Mouse (Mus musculus) forebrain, embryonic 11.5 days (tissue): ENCODE measurements at regions not wholly inside any gene's neighbourhood (a gene's known extent, or its start where the extent isn't known, plus 50 kb on each side); places are given as distances from the start of the nearest gene placed in this dataset.

Experiments used
- ATAC-seq: fragments of 200-750 bp; cut with Nextera tagmentation; replicated peaks from 2 replicates; pipeline ENCODE4 v1.8.0; 2017; ENCODE audit warnings: moderate TSS enrichment; ENCODE audit not compliant: low FRiP score
- DNase-seq: peaks from one replicate; pipeline ENCODE4 v3.0.0-alpha.2; 2017; ENCODE audit warnings: low spot score
- H3K27ac ChIP-seq: fragments of 300-500 bp; sonication (generic); 2 replicates; pipeline ENCODE4 v1.5.1; 2014; ENCODE audit warnings: low read depth, low read length
- H3K27me3 ChIP-seq: fragments of 300-500 bp; sonication (generic); 2 replicates; pipeline ENCODE4 v1.6.1; 2014; ENCODE audit warnings: mild to moderate bottlenecking, low read length, mixed read lengths; ENCODE audit not compliant: control insufficient read depth, insufficient read depth
- H3K36me3 ChIP-seq: fragments of 300-500 bp; sonication (generic); 2 replicates; pipeline ENCODE4 v1.6.1; 2014; ENCODE audit warnings: mild to moderate bottlenecking, low read length, moderate library complexity, mixed read lengths; ENCODE audit not compliant: control insufficient read depth, insufficient read depth
- H3K4me1 ChIP-seq: fragments of 300-500 bp; sonication (generic); replicated peaks from 2 replicates; pipeline ENCODE4 v1.6.1; 2014; ENCODE audit warnings: low read length, mixed read lengths; ENCODE audit not compliant: control insufficient read depth, insufficient read depth
- H3K4me2 ChIP-seq: fragments of 300-500 bp; sonication (generic); 2 replicates; pipeline ENCODE4 v1.6.1; 2014; ENCODE audit warnings: low read depth, mild to moderate bottlenecking, low read length, moderate library complexity, mixed read lengths; ENCODE audit not compliant: severe bottlenecking
- H3K4me3 ChIP-seq: fragments of 300-500 bp; sonication (generic); 2 replicates; pipeline ENCODE4 v1.5.1; 2014; ENCODE audit warnings: low read depth, low read length
- H3K9ac ChIP-seq: fragments of 300-500 bp; sonication (generic); 2 replicates; pipeline ENCODE4 v1.6.1; 2014; ENCODE audit warnings: low read length
- H3K9me3 ChIP-seq: fragments of 300-500 bp; sonication (generic); 2 replicates; pipeline ENCODE4 v1.6.1; 2016; ENCODE audit warnings: low read length, mixed read lengths; ENCODE audit not compliant: control insufficient read depth
- WGBS: fragments of 180-500 bp; shearing (Covaris S2); extraction: QIAGEN DNeasy Blood & Tissue Kit; methylation state at CpG from one replicate; pipeline ENCODE4 v1.1.7; 2014; 5-methylcytosine and 5-hydroxymethylcytosine counted together

GRCm38 (mm10) chr13:39334874-39335273 is 374.2 kb upstream of the Slc35b3 start:
- Histone ChIP-seq H3K27ac (no peak overlapping the region), H3K36me3 (no peaks in the 10 kb centered on the region), H3K4me3 (no peak overlapping the region), H3K4me2 (no peak overlapping the region), H3K27me3 (no peaks in the 10 kb centered on the region), H3K4me1 (no peaks in the 10 kb centered on the region), H3K9ac (no peak overlapping the region), H3K9me3 (no peaks in the 10 kb centered on the region)
- DNase-seq (no peak), ATAC-seq (no peak)
- WGBS: 73% methylated on average over 7 of the region's 7 CpGs

- 90% methylated on average over 3 of the region's 3 CpGs for WGBS
- DNase-seq (no peak), ATAC-seq (no peak)
- no peaks in the 10 kb centered on the region for H3K9me3 ChIP-seq
- H3K36me3 ChIP-seq: no peaks in the 10 kb centered on the region
- no peak overlapping the region for H3K4me2 ChIP-seq
- H3K4me1 ChIP-seq: no peaks in the 10 kb centered on the region
- H3K27me3 ChIP-seq: no peaks in the 10 kb centered on the region
- no peak overlapping the region for H3K9ac ChIP-seq
- no peak overlapping the region for H3K4me3 ChIP-seq
- H3K27ac ChIP-seq: no peak overlapping the region
Observed at GRCm38 (mm10) chr13:39329794-39330193, 369.1 kb upstream of the Slc35b3 start.

DNA sequence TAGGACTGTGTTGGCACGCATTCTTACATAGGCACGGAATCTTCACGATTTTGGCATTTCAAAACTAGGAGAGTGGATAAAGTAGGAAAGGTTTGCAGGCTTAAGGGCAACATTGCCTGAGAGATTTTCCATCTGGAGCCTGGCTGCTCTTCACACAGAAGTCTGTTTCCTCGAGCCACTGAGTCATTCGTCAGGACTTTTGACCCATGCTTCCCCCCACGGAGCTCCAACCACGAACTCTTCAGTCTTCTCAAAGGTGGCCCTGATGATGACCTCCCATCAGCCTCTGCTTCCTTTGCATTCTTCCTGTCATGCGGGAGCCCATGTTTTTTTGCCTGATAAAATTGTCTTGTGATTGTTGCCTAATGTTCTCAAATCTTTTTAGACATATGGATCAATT is 365.5 kb upstream of the Slc35b3 start:
- H3K4me2 ChIP-seq: no peak overlapping the region
- H3K4me1 ChIP-seq: no peaks in the 10 kb centered on the region
- no peaks in the 10 kb centered on the region for H3K27me3 ChIP-seq
- no peak overlapping the region for H3K4me3 ChIP-seq
- H3K9me3 ChIP-seq: no peaks in the 10 kb centered on the region
- H3K9ac ChIP-seq: no peak overlapping the region
- ATAC-seq: no peak
- WGBS: 86% methylated on average over 8 of the region's 8 CpGs
- no peak for DNase-seq
- H3K36me3 ChIP-seq: no peaks in the 10 kb centered on the region
- H3K27ac ChIP-seq: no peak overlapping the region

DNA sequence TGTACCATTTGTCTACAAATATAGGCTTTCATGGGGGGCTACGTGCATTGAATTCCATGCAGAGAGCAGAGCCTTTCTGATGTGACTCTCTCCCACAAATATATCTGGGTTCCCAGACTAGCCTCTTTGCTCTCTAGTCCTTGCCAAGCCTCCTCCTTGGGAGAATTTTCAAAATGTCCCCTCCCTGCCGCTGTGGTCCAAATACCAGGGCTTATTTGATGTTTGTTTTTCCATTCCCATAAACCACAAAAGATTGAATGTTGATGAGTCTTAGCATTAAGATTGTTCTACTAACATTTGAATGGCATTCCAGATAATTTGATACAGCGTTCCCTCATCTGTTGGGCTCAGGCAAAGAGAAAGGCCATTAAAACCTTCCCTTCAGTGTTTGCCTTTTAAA is 360.4 kb upstream of the Slc35b3 start:
- 94% methylated on average over 3 of the region's 3 CpGs for WGBS
- Histone ChIP-seq H3K27ac (no peak overlapping the region), H3K4me1 (no peaks in the 10 kb centered on the region), H3K4me2 (no peak overlapping the region), H3K27me3 (no peaks in the 10 kb centered on the region), H3K9me3 (no peaks in the 10 kb centered on the region), H3K4me3 (no peak overlapping the region), H3K9ac (no peak overlapping the region), H3K36me3 (no peaks in the 10 kb centered on the region)
- ATAC-seq (no peak), DNase-seq (no peak)

DNA sequence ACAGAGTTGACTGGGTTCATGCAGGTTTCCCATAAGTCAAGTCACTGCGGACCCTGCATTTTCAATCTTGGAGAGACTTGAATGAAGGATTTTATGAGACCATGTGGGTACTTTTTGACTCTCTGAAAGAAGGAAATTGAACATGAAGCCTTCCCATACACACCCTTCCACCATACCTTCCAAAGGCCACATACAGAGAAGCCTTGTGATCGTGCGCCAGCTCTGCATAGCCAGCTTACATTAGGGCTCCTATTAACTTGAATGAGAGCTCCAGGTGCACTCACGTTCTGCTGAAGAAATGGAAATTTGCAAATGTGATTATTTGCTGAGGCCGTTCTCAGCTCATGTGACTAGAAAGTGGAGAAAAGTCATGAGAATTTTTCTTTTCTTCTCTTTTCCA is 349.1 kb upstream of the Slc35b3 start:
- Histone ChIP-seq H3K9me3 (no peaks in the 10 kb centered on the region), H3K27me3 (no peaks in the 10 kb centered on the region), H3K27ac (no peak overlapping the region), H3K4me1 (no peaks in the 10 kb centered on the region), H3K9ac (no peak overlapping the region), H3K4me3 (no peak overlapping the region), H3K36me3 (no peaks in the 10 kb centered on the region), H3K4me2 (no peak overlapping the region)
- ATAC-seq (no peak), DNase-seq (no peak)
- 95% methylated on average over 5 of the region's 5 CpGs for WGBS

- Histone ChIP-seq H3K36me3 (no peaks in the 10 kb centered on the region), H3K4me2 (no peak overlapping the region), H3K4me3 (no peak overlapping the region), H3K9me3 (no peaks in the 10 kb centered on the region), H3K27me3 (no peaks in the 10 kb centered on the region), H3K9ac (no peak overlapping the region), H3K27ac (no peak overlapping the region), H3K4me1 (no peaks in the 10 kb centered on the region)
- 93% methylated on average over 9 of the region's 9 CpGs for WGBS
- no peak for ATAC-seq
- DNase-seq: no peak
Observed at GRCm38 (mm10) chr13:39307845-39308244, 347.2 kb upstream of the Slc35b3 start.

- H3K9me3 ChIP-seq: no peaks in the 10 kb centered on the region
- no peak for ATAC-seq
- no peaks in the 10 kb centered on the region for H3K4me1 ChIP-seq
- H3K36me3 ChIP-seq: no peaks in the 10 kb centered on the region
- no peak overlapping the region for H3K27ac ChIP-seq
- no peaks in the 10 kb centered on the region for H3K27me3 ChIP-seq
- 77% methylated on average over 3 of the region's 3 CpGs for WGBS
- H3K4me3 ChIP-seq: no peak overlapping the region
- H3K9ac ChIP-seq: no peak overlapping the region
- no peak for DNase-seq
- no peak overlapping the region for H3K4me2 ChIP-seq
Observed at GRCm38 (mm10) chr13:39306851-39307250, 346.2 kb upstream of the Slc35b3 start.

- 87% methylated on average over 6 of the region's 6 CpGs for WGBS
- no peaks in the 10 kb centered on the region for H3K4me1 ChIP-seq
- H3K9ac ChIP-seq: no peak overlapping the region
- DNase-seq (no peak), ATAC-seq (no peak)
- H3K4me2 ChIP-seq: no peak overlapping the region
- H3K27me3 ChIP-seq: no peaks in the 10 kb centered on the region
- no peaks in the 10 kb centered on the region for H3K36me3 ChIP-seq
- H3K27ac ChIP-seq: no peak overlapping the region
- H3K9me3 ChIP-seq: no peaks in the 10 kb centered on the region
- H3K4me3 ChIP-seq: no peak overlapping the region
Observed at GRCm38 (mm10) chr13:39297129-39297528, 336.5 kb upstream of the Slc35b3 start.

DNA sequence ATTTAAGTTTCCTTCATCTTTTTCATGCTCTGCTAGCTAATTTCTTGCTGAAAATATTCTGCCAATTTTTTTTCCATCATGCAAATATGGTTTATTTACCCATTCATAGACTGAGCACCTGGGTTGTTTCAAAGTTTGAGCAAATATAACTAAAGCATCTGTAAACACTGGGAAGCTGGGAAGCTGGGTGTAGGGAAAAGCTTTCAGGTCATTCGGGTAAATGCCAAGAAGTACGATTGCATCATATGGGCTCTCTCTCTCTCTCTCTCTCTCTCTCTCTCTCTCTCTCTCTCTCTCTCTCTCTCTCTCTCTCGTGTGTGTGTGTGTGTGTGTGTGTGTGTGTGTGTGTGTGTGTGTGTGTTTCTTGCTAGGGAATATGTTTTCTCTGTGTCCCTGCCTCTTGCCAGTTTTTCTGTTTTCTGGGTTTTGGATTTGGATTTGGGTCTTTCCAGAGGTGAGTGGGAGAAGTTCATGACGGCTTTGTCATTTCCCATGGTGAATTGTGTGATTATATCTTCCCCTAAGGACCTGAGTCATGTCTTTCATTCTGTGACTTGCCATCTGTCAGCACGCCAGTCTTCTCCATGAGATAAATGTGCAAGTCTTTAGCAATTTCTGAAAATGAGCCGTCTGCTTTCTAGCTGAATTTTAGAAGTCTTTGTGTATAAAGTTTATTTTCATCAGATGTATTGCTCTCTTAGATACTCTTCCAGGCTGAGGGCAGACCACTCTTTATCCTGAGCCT is 329.7 kb upstream of the Slc35b3 start:
- Histone ChIP-seq H3K9ac (no peak overlapping the region), H3K27me3 (no peaks in the 10 kb centered on the region), H3K36me3 (no peaks in the 10 kb centered on the region), H3K9me3 (no peaks in the 10 kb centered on the region), H3K4me3 (no peak overlapping the region), H3K4me1 (no peaks in the 10 kb centered on the region), H3K4me2 (no peak overlapping the region), H3K27ac (no peak overlapping the region)
- WGBS: 94% methylated on average over 5 of the region's 6 CpGs
- no peak for ATAC-seq
- DNase-seq: no peak
